Mouse (Mus musculus) activated CD4-positive, CD25-positive, alpha-beta regulatory T cell, adult 4 months (primary cell): ENCODE results near the gene Ankmy2. TPM values are rescaled to one million over a fixed set of nuclear protein-coding genes. Genes with fewer than 3 reads are reported as not detected.

Source experiments
- ATAC-seq: one replicate; pipeline ENCODE4 v1.8.0; 2017
- polyA plus RNA-seq, 2 experiments: library from polyadenylated mRNA; unstranded; fragments of 100-300 nt; shearing (Covaris generic); gene quantifications; one replicate each; pipeline ENCODE4 v1.2.1; 2017

Ankmy2 gene
- polyA plus RNA-seq, 2 experiments from 2014 or later, result 38.5 to 41.6 TPM

DNA sequence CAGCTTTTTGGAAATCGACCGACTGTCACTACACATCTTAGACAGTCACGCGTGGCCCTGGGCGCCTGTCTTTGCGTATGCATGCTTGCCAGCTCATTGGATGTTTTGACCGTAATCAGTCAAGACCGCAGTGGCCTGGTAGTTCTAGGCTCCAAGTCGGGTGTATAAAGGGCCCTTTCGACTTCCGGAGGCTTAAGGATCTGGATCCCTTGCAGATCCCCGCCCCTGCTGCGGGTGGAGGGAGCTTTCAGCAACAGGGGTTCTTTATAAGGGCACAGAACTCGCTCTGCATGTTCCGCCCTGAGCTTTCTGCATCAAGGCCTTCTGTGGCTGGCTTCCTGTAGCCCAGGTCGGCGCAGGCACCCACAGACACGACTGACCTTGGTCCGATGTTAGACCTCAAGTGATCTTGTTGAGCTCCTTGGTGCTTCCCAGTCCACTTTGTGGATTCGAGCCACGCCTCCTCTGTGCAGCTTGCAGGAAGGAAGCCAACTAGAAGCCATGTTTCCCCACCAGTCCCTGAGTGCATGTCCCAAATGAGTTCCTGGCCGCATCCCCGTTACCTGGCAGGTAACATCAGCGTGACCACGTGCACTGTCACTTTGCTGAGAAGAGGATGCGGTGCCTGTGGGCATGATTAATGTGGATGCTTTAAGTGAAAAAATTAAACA lies 859 bp downstream of the Ankmy2 start, which contains the start of gene Bzw2:
Gene Bzw2 (minus strand): TSS at position 443 of the 671 bp plus-strand sequence.
- peak; percentile 47 for ATAC-seq

DNA sequence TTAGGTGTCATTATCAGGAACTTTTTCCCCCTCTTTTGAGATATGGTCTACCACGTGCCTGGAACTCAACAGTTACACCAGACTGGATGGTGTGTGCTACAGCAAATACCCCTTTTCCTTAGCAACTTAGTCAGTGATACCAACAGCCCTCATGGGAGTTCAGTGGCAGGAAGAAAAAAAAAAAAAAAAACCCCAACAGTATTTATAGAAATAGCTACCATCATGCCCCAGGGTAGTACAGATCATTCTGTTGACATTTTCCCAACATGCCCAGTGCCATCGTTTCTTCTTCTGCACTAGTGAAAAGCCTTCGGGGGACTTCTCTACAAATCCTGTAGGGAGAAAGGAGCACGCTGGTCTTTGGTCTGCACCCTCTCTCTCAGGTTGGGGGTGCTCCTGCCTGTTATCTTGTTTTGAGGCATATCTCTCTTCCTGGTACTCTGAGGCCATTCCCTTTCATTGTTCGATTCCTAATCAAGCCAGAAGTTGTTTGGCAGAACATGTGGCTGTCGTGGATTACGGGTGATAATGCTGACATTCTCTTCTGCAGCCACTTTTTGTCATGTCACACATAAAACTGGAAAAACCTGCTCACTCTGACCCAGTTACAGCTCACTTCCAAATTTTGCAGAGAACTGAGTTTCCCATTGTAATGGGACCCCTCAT lies 7.3 kb downstream of the Ankmy2 start:
- ATAC-seq, result no peak

- no peak for ATAC-seq
Observed at GRCm38 (mm10) chr12:36165299-36165698, 8.4 kb downstream of the Ankmy2 start.

- no peak for ATAC-seq
Observed at GRCm38 (mm10) chr12:36177227-36177626, 20.3 kb downstream of the Ankmy2 start.

DNA sequence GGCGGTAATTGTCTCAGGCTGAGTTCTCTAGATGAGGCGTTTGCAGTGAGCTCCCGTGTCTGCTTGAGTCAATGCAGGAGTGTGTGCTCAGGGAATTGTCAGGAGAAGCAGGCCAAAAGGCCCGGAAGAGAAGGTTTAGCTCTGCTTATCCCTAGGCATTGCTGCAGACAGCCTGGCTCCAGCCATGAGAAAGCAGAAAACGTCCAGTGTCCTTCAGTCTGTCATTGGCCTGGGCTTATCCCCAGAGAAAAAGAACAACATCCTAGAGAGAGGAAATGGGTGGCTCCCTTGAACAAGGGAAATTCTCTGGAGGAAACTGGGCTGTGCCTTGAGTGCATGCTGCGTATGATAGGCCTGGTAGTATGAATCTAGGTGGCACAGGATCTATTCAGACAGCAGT lies 25.7 kb downstream of the Ankmy2 start:
- ATAC-seq, result no peak

DNA sequence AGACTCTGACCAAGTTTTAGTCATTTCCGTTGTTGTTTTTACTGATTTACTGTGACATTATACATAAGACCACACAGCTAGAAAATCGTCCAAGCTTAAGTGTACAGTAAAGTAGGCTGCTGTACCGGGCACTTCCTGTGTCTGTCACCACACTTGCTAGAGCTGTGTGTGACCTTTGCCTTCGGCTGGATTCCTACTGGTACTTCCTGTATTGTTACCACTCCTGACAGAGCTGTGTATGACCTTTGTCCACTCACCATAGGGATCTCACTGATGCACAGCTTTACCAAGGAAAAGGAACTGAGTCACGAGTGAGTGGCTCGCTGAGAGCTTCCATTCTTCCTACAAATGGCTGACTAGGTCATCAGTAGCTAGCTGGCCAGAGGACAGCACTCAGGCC lies 30.2 kb downstream of the Ankmy2 start:
- ATAC-seq, result peak; percentile 25

- ATAC-seq, result no peak
Observed at GRCm38 (mm10) chr12:36189610-36190009, 32.7 kb downstream of the Ankmy2 start.

GRCm38 (mm10) chr12:36190343-36190742 lies 33.4 kb downstream of the Ankmy2 start:
- ATAC-seq, result peak; percentile 77

- ATAC-seq, result no peak
Observed at GRCm38 (mm10) chr12:36194976-36195375, 38.1 kb downstream of the Ankmy2 start.

GRCm38 (mm10) chr12:36205579-36206119 lies 48.7 kb downstream of the Ankmy2 start:
- peak; percentile 43 for ATAC-seq

- no peak for ATAC-seq
Observed at GRCm38 (mm10) chr12:36207072-36207799, 50.3 kb downstream of the Ankmy2 start.

GRCm38 (mm10) chr12:36207800-36208148 lies 50.9 kb downstream of the Ankmy2 start:
- no peak for ATAC-seq

- ATAC-seq, result peak; percentile 27
Observed at GRCm38 (mm10) chr12:36208456-36208855, 51.5 kb downstream of the Ankmy2 start.

GRCm38 (mm10) chr12:36210096-36210495 lies 53.2 kb downstream of the Ankmy2 start:
- no peak for ATAC-seq

- ATAC-seq, result no peak
Observed at GRCm38 (mm10) chr12:36214389-36215148, 57.7 kb downstream of the Ankmy2 start.

- peak; percentile 58 for ATAC-seq
Observed at GRCm38 (mm10) chr12:36215149-36215480, 58.2 kb downstream of the Ankmy2 start.

- ATAC-seq, result no peak
Observed at GRCm38 (mm10) chr12:36216230-36216629, 59.3 kb downstream of the Ankmy2 start.

DNA sequence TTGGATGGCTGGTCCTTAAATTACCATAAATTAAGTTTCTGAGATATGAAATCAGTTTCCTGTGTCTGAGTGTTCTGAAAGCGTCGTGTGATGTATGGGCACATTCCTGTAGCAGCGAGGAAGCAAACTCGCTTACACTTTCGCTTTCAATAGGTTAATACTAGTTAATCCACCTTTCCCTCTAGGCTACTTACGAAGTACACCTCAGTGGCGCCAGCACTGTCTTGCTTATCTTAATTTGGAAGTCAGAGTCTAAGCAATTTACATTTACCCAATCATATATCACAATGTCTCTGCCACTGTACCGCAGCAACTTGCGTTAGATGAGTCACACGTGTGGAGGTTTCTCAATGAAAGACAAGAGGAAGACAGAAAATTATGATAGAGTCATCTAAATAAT lies 60.0 kb downstream of the Ankmy2 start:
- ATAC-seq, result peak; percentile 86

GRCm38 (mm10) chr12:36224392-36224791 lies 67.5 kb downstream of the Ankmy2 start:
- no peak for ATAC-seq

- no peak for ATAC-seq
Observed at GRCm38 (mm10) chr12:36231386-36231785, 74.5 kb downstream of the Ankmy2 start.

DNA sequence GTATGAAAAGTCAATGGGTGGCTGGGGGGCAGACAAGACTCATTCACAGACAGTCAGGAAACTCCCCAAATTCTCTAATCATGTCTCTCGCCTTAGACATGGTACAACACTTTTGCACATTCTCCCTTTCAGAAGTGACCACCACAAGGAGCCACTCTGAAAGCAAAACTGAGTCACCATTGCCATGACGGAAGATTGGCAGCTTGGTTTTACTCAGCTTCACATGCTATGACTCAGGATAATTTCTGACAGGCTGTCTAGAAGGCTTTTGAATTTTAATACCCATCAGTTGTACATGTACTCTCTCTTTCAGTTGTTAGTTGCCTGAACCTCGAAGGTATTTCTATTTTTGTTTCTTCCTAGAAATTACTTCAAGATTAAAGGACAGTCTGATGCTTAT lies 84.3 kb downstream of the Ankmy2 start:
- peak; percentile 28 for ATAC-seq
